Mouse (Mus musculus) frontal cortex, postnatal 25 days (tissue): ENCODE data around the gene Otud4.
"Not testable (repeated sequence)": the region's sequence is repeated elsewhere in the genome, so short reads cannot be mapped to it uniquely, and the experiment has no call there.

ENCODE experiments used
- DNase-seq, 2 experiments: peaks; one replicate each; pipeline ENCODE4 v3.0.0; 2022; ENCODE audit warnings: low spot score in 2 of 2

Otud4 gene

GRCm38 (mm10) chr8:79638707-79639549, 490 bp upstream of the Otud4 start:
- peak; percentile 91 to 96 for DNase-seq

DNA sequence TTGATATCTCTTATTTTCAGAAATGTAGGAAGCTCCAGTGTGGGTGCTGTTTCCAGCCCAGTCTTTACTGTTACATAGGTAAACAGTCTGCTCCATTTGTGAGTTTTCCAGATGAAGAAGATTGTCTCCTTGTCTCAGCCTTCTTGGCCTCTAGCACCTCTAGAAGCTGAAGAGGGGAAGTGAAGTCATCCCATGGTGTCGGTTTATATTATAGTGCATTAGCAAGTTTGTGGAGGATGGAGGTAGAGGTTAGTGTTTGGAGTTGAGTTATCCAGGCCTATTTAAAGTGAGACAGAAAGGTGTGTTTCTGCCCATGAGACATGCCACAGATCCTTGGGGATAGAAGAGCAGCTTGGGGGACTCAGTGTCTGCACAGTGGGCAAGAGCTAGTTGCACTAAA, 1.7 kb downstream of the Otud4 start:
- no peak for DNase-seq

- no peak for DNase-seq
These were observed 10.2 kb downstream of the Otud4 start for GRCm38 (mm10) chr8:79649569-79649968.

GRCm38 (mm10) chr8:79650158-79650814, 10.9 kb downstream of the Otud4 start:
- DNase-seq = no peak

DNA sequence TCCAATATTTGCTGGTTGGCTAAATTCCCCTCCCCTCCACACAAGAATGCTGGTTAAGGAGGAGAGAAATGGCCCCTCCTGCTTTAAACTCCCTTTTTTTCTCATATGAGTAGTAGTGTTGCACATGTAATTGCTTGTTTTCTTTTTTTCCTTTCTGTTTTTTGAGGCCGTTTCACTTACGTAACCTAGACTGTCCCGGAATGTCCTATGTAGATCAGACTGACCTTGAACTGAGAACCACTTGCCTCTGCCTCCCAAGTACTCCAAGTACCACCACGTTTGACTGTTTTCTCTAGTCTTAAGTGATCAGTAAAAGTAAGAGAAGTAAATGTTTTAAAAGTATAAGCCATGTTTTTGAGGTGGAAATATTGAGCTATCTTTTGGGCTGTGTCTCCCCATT, 14.3 kb downstream of the Otud4 start:
- no peak for DNase-seq

- DNase-seq = not testable (repeated sequence)
These were observed 19.3 kb downstream of the Otud4 start for GRCm38 (mm10) chr8:79658715-79659114.

DNA sequence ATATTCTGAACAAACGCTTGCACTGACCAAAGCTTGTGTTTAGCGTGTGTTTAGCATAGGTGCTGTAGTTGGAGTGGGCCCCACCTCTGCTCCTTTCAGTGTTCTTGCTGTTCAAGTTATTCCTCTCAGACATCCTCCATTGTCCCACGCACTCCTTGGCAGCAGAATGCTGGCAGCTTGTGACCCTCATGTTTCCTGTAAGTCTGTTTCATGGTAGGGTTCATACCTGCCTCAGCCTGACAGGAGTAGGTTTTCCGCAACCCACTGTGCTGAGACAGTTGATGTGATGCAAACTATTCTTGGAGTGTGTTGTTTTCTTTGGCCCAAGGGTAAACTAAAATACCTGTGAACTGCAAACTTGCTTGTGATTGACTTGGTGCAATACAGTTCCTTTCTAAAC, 37.0 kb downstream of the Otud4 start:
- no peak for DNase-seq

DNA sequence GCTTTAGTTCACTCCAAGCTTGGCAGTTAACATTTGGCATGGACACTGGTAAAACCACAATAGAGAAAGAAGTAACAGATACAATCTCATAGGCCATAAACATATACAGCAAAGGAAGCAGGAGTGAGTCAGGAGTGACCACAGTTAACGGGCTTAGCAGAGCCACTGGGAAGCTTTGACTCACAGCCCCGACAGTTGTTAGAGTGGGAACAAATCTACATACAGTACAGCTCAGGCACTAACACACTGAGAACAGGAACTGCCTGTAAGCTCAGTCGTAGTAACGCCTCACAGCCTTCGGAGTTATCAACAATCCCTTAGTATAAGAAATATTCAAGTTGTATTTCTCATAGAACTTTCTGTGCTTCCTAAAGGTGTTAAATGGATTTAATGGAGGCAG, 39.6 kb downstream of the Otud4 start:
- no peak for DNase-seq

GRCm38 (mm10) chr8:79680083-79680482, 40.7 kb downstream of the Otud4 start:
- not testable (repeated sequence) for DNase-seq

DNA sequence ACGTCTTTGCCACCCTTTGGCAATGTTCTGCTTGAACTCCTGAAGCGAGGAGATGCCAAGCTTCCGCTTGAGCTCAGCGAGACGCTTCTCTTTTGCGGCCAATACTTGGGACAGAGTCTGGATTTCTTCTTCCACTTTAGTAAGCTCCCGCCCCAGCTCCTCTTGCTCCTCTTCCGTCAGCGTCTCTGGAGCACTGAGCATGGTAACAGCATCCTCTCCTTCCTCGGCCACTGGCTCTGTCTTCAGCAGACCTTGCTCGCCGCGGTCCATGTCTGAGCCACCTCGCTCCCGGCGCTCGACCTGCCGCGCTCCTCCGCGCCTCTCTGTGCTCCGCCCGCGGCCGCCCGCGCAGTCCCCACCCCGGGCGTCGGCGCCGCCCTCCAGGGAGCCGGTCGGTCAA, 41.1 kb downstream of the Otud4 start:
- no peak for DNase-seq

DNA sequence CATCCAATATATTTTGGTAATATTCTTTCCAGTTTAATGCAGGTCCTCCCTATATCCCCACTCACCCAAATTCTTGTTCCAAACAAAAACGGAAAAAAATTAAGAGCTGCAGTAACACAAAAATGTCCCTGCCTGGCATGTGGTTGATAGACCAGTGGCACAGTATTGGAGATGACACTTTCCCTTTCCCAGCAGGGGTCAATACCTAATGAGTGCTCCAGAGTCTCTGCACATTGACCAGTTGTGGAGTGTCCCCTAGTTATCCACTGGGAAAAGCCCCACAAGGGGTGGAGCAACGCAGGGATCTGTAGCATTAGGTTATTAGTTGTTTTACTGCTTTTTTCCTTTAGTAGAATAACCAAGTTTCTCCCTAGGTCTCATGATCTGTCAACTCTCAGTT, 41.5 kb downstream of the Otud4 start:
- DNase-seq = no peak

- DNase-seq = not testable (repeated sequence)
These were observed 46.5 kb downstream of the Otud4 start for GRCm38 (mm10) chr8:79685927-79686326.

- DNase-seq = no peak
These were observed 53.1 kb downstream of the Otud4 start for GRCm38 (mm10) chr8:79692531-79692930.

DNA sequence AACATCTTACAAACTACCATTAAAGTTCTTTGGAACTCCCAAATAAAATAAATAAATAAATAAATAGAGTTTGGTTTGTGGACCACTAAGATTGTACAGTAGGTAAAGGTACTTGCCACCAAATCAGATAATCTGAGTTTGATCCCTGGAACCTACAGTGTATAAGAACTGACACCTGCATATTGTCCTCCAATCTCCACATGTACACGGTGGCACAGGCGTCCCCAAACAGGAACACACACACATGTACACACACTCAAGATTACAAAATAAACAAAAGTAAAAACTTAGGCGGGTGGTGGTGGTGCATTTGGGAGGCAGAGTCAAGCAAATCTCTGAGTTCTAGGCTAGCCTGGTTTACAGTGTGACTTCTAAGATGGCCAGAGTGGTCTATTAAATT, 67.3 kb downstream of the Otud4 start:
- no peak for DNase-seq

- peak; percentile 95 to 98 for DNase-seq
These were observed 71.9 kb downstream of the Otud4 start, which contains the start of the genes Abce1 and Anapc10 for GRCm38 (mm10) chr8:79711064-79711961. Abce1 (minus strand) TSS chr8:79711740. Anapc10 (plus strand) TSS chr8:79711820.

DNA sequence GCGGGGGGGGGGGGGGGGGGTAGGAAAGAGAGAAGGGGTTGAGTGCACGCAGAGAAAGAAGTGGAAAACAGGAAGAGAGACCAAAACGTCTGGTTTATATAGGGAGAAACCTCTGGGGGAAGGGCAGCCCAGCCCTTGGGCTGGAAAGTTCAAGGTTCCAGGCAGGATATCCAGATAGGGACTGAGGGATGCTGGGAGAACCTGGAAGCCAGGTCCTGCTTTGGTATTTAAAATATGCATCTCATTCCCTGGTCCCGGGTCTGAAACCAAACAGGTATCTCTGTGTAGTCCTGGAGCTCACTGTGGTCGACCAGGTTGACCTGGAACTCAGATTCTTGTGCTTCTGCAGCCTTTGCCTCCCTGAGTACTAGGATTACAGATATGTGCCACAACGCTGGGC, 73.3 kb downstream of the Otud4 start:
- no peak for DNase-seq

DNA sequence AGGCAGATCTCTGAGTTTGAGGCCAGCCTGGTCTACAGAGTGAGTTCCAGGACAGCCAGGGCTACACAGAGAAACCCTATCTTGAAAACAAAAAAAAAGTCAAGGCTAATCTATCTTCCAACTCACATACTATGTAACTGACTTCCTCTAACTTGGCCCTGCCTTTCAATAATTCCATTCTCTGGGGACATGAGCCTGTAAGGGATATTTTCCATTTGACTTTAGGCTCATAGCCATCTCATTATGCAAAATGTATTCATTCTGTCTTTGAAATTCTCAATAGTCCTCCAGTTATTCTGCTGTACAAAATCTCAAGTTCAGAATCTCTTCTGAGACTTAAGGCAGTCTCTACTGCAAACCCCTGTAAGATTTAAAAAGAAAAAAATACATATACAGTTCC, 82.1 kb downstream of the Otud4 start:
- no peak for DNase-seq

DNA sequence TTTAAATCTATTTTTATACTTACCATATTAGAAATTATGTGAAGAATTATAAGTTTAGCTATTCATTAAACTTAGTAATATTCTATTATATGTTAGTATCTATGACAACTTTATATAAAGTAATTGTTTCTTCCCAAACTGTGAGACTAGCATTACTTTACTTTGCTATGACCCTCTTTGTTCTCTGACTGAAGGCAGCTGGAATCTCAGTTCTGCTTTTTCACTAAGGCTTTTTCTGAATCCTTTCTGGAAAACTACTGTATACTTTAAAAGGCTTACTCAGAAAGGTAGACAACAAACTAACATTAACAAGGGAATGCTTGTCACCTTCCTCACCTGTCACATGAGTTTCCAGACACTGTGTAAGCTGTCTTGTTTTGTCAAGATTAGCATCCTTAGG, 83.9 kb downstream of the Otud4 start:
- no peak for DNase-seq

DNA sequence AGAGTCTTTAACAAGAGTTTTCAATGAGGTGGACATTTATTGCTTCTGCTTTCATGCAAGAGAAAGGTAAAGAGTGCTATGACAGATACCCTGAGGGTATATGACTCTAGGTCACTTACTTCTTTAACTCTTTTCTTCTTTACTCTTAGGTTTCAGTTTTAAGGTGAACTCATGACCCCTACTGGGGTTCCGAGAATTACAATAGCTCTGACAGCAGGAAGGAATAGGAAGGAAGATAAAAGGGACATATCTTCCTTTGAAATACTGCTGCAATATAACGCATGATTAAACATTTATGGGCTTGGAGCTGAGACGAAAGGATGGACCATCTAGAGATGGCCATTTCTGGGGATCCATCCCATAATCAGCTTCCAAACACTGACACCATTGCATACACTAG, 85.2 kb downstream of the Otud4 start:
- DNase-seq = no peak
